Mouse (Mus musculus) forebrain, embryonic 10.5 days (tissue): ENCODE results near the gene Trnp1. TPM values are rescaled to one million over a fixed set of nuclear protein-coding genes. Genes with fewer than 3 reads are reported as not detected.
"Not testable (repeated sequence)": the region's sequence is repeated elsewhere in the genome, so short reads cannot be mapped to it uniquely, and the experiment has no call there.

Experiments used
- DNase-seq: peaks from one replicate; pipeline ENCODE4 v3.0.0-alpha.2; 2017; ENCODE audit warnings: low spot score; ENCODE audit errors: extremely low spot score
- H3K27ac ChIP-seq: fragments of 300-500 bp; sonication (generic); 2 replicates; pipeline ENCODE4 v1.5.1; 2016; ENCODE audit warnings: mild to moderate bottlenecking
- H3K27me3 ChIP-seq: fragments of 300-500 bp; sonication (generic); 2 replicates; pipeline ENCODE4 v1.6.1; 2016; ENCODE audit warnings: mild to moderate bottlenecking; ENCODE audit not compliant: poor library complexity, severe bottlenecking
- H3K36me3 ChIP-seq: fragments of 300-500 bp; sonication (generic); replicated peaks from 2 replicates; pipeline ENCODE4 v1.6.1; 2016; ENCODE audit warnings: mild to moderate bottlenecking, moderate library complexity
- H3K4me1 ChIP-seq: fragments of 300-500 bp; sonication (generic); 2 replicates; pipeline ENCODE4 v1.6.1; 2016
- H3K4me3 ChIP-seq: fragments of 300-500 bp; sonication (generic); 2 replicates; pipeline ENCODE4 v1.5.1; 2016; ENCODE audit warnings: mild to moderate bottlenecking, moderate library complexity
- H3K9me3 ChIP-seq: fragments of 300-500 bp; sonication (generic); 2 replicates; pipeline ENCODE4 v1.6.1; 2016; ENCODE audit warnings: mild to moderate bottlenecking, moderate library complexity
- WGBS: fragments of 180-500 bp; shearing (Covaris S2); methylation state at CpG from one replicate; pipeline ENCODE4 v1.1.7; 2016; 5-methylcytosine and 5-hydroxymethylcytosine counted together
- polyA plus RNA-seq: library from polyadenylated mRNA; unstranded; fragments of >200 nt; fragmentation: Nextera tagmentation; extraction: Ambion mirVana; gene quantifications from 2 replicates; pipeline ENCODE4 v1.2.1, GENCODE M21; 2016

Gene Trnp1
- 0.36 and 0.48 TPM in 2 replicates for polyA plus RNA-seq

- Histone ChIP-seq H3K36me3 (no peaks in the 10 kb centered on the region), H3K4me1 (peaks cover 38% of the 10 kb centered on the region), H3K9me3 (no peaks in the 10 kb centered on the region), H3K27me3 (peaks cover 99% of the 10 kb centered on the region), H3K4me3 (peak within 1 kb of the TSS; percentile 73), H3K27ac (peak within 1 kb of the TSS; percentile 73)
- under 1% methylated on average over 53 of the region's 53 CpGs for WGBS
- DNase-seq: peak; percentile 79
Measured at GRCm38 (mm10) chr4:133498160-133498724, at the start of gene Trnp1. Trnp1 (minus strand) TSS chr4:133498550.

GRCm38 (mm10) chr4:133545272-133546231, 47.2 kb upstream of the Trnp1 start, which contains the start of gene Nudc:
Nudc (minus strand) TSS chr4:133545996.
- no peaks in the 10 kb centered on the region for H3K27me3 ChIP-seq
- under 1% methylated on average over 77 of the region's 77 CpGs for WGBS
- H3K9me3 ChIP-seq: no peaks in the 10 kb centered on the region
- peak within 1 kb of the TSS; percentile 95 for H3K27ac ChIP-seq
- peaks cover 38% of the 10 kb centered on the region for H3K36me3 ChIP-seq
- DNase-seq: peak; percentile 98
- peaks cover 21% of the 10 kb centered on the region for H3K4me1 ChIP-seq
- peak within 1 kb of the TSS; percentile 96 for H3K4me3 ChIP-seq

- Histone ChIP-seq H3K4me3 (no peak overlapping the region), H3K9me3 (no peaks in the 10 kb centered on the region), H3K27ac (no peak overlapping the region), H3K27me3 (no peaks in the 10 kb centered on the region), H3K4me1 (no peaks in the 10 kb centered on the region), H3K36me3 (peaks cover 100% of the 10 kb centered on the region)
- DNase-seq: no peak
- 95% methylated on average over 5 of the region's 5 CpGs for WGBS
Measured at GRCm38 (mm10) chr4:133536652-133537051, 38.3 kb upstream of the Trnp1 start.

GRCm38 (mm10) chr4:133536081-133536480, 37.7 kb upstream of the Trnp1 start:
- no peaks in the 10 kb centered on the region for H3K27me3 ChIP-seq
- no peaks in the 10 kb centered on the region for H3K9me3 ChIP-seq
- no peak overlapping the region for H3K27ac ChIP-seq
- H3K4me3 ChIP-seq: no peak overlapping the region
- peaks cover 100% of the 10 kb centered on the region for H3K36me3 ChIP-seq
- WGBS: 87% methylated on average over 3 of the region's 3 CpGs
- no peak for DNase-seq
- no peaks in the 10 kb centered on the region for H3K4me1 ChIP-seq

GRCm38 (mm10) chr4:133532777-133533176, 34.4 kb upstream of the Trnp1 start:
- WGBS: 93% methylated on average over 3 of the region's 3 CpGs
- Histone ChIP-seq H3K4me1 (peaks cover 3% of the 10 kb centered on the region; the same call in 1 of the 2 replicates), H3K9me3 (no peaks in the 10 kb centered on the region), H3K27me3 (no peaks in the 10 kb centered on the region), H3K27ac (no peak overlapping the region), H3K4me3 (no peak overlapping the region), H3K36me3 (peaks cover 100% of the 10 kb centered on the region)
- no peak for DNase-seq

GRCm38 (mm10) chr4:133527788-133528187, 29.4 kb upstream of the Trnp1 start:
- no peaks in the 10 kb centered on the region for H3K9me3 ChIP-seq
- peaks cover 3% of the 10 kb centered on the region; the same call in 1 of the 2 replicates for H3K4me1 ChIP-seq
- H3K27ac ChIP-seq: 0 out of 2 replicates have a peak overlapping the region, but pooled peaks have one; percentile 11
- H3K27me3 ChIP-seq: no peaks in the 10 kb centered on the region
- no peak overlapping the region for H3K4me3 ChIP-seq
- WGBS: 78% methylated on average over 16 of the region's 16 CpGs
- no peak for DNase-seq
- H3K36me3 ChIP-seq: peaks cover 60% of the 10 kb centered on the region

- H3K9me3 ChIP-seq: no peaks in the 10 kb centered on the region
- H3K27ac ChIP-seq: no peak overlapping the region
- peaks cover 9% of the 10 kb centered on the region for H3K4me1 ChIP-seq
- no peak for DNase-seq
- WGBS: 77% methylated on average over 2 of the region's 2 CpGs
- no peaks in the 10 kb centered on the region; the same call in 1 of the 2 replicates for H3K36me3 ChIP-seq
- H3K4me3 ChIP-seq: no peak overlapping the region
- H3K27me3 ChIP-seq: peaks cover 56% of the 10 kb centered on the region
Measured at GRCm38 (mm10) chr4:133521502-133521901, 23.2 kb upstream of the Trnp1 start.

- peaks cover 60% of the 10 kb centered on the region for H3K27me3 ChIP-seq
- H3K27ac ChIP-seq: no peak overlapping the region; the same call in 1 of the 2 replicates
- WGBS: 7% methylated on average over 25 of the region's 25 CpGs
- no peaks in the 10 kb centered on the region for H3K36me3 ChIP-seq
- no peak for DNase-seq
- peak overlapping the region; percentile 50 for H3K4me3 ChIP-seq
- H3K4me1 ChIP-seq: peaks cover 9% of the 10 kb centered on the region
- no peaks in the 10 kb centered on the region for H3K9me3 ChIP-seq
Measured at GRCm38 (mm10) chr4:133519369-133519665, 21.0 kb upstream of the Trnp1 start.

GRCm38 (mm10) chr4:133518601-133519368, 20.4 kb upstream of the Trnp1 start, which contains the start of gene Kdf1:
Kdf1 (plus strand) TSS chr4:133518963.
- peaks cover 60% of the 10 kb centered on the region for H3K27me3 ChIP-seq
- peaks cover 9% of the 10 kb centered on the region for H3K4me1 ChIP-seq
- H3K9me3 ChIP-seq: no peaks in the 10 kb centered on the region
- H3K36me3 ChIP-seq: no peaks in the 10 kb centered on the region
- DNase-seq: no peak
- WGBS: 4% methylated on average over 49 of the region's 69 CpGs
- peak within 1 kb of the TSS; percentile 67; the same call in 1 of the 2 replicates for H3K27ac ChIP-seq
- peak within 1 kb of the TSS; percentile 50 for H3K4me3 ChIP-seq

- WGBS: 17% methylated on average over 8 of the region's 8 CpGs
- H3K9me3 ChIP-seq: no peaks in the 10 kb centered on the region
- no peak overlapping the region for H3K27ac ChIP-seq
- DNase-seq: peak; percentile 67
- no peaks in the 10 kb centered on the region for H3K4me1 ChIP-seq
- no peak overlapping the region for H3K4me3 ChIP-seq
- H3K36me3 ChIP-seq: no peaks in the 10 kb centered on the region
- peaks cover 38% of the 10 kb centered on the region for H3K27me3 ChIP-seq
Measured at GRCm38 (mm10) chr4:133512972-133513371, 14.6 kb upstream of the Trnp1 start.

- not testable (repeated sequence) for H3K4me1 ChIP-seq, DNase-seq, H3K4me3 ChIP-seq, H3K36me3 ChIP-seq, H3K27ac ChIP-seq, H3K9me3 ChIP-seq
- WGBS: 58% methylated on average over 5 of the region's 5 CpGs
- H3K27me3 ChIP-seq: peaks cover 37% of the 10 kb centered on the region
Measured at GRCm38 (mm10) chr4:133512511-133512910, 14.2 kb upstream of the Trnp1 start.

- Histone ChIP-seq H3K27ac (no peak overlapping the region), H3K4me3 (no peak overlapping the region), H3K4me1 (no peaks in the 10 kb centered on the region), H3K27me3 (peaks cover 38% of the 10 kb centered on the region), H3K36me3 (no peaks in the 10 kb centered on the region), H3K9me3 (no peaks in the 10 kb centered on the region)
- WGBS: 77% methylated on average over 5 of the region's 5 CpGs
- no peak for DNase-seq
Measured at GRCm38 (mm10) chr4:133511050-133511449, 12.7 kb upstream of the Trnp1 start.
